In genomic region chr10:97687198-97687597, GRCm38 (mm10) we compare ENCODE assay signal across 27 mouse cellular contexts. TPM values are rescaled to one million over a fixed set of nuclear protein-coding genes. Genes with fewer than 3 reads are reported as not detected.
DNase-seq lines count a peak whose midpoint lies in the region; ATAC-seq lines count a peak whose summit lies in the region.
"Had no signal": no experiment of that assay in that cellular context is flagged by ENCODE, and none has a peak within 500 bp of the region (broad histone marks: within the 10 kb centered on the region; RNA-seq: fewer than 3 reads in every experiment).

No protein-coding gene starts in this region.

- no peak overlapping the region for H3K4me2 ChIP-seq in embryonic facial prominence, embryonic 14.5 days (ENCODE audit: low read depth, low read length)
- no peak overlapping the region for H3K4me2 ChIP-seq in midbrain, embryonic 14.5 days (ENCODE audit: low read length)
- no peak overlapping the region for H3K4me2 ChIP-seq in midbrain, embryonic 15.5 days
- H3K4me2 ChIP-seq: hindbrain, embryonic 13.5 days; limb, embryonic 12.5 days; liver, embryonic 11.5 days; neural tube, embryonic 15.5 days had no signal

- no peaks in the 10 kb centered on the region for H3K4me1 ChIP-seq in embryonic facial prominence, embryonic 14.5 days (ENCODE audit: control insufficient read depth, insufficient read depth, low read length)
- H3K4me1 ChIP-seq in embryonic facial prominence, embryonic 10.5 days: no peaks in the 10 kb centered on the region
- no peaks in the 10 kb centered on the region for H3K4me1 ChIP-seq in midbrain, embryonic 14.5 days (ENCODE audit: control insufficient read depth, insufficient read depth, low read length)
- H3K4me1 ChIP-seq in midbrain, embryonic 15.5 days: no peaks in the 10 kb centered on the region
- H3K4me1 ChIP-seq: hindbrain, embryonic 13.5 days; limb, embryonic 12.5 days; midbrain, embryonic 10.5 days; neural tube, embryonic 15.5 days had no signal

- no peaks in the 10 kb centered on the region for H3K27me3 ChIP-seq in embryonic facial prominence, embryonic 14.5 days (replicated peaks; ENCODE audit: control insufficient read depth, insufficient read depth, low read length)
- H3K27me3 ChIP-seq in embryonic facial prominence, embryonic 10.5 days (replicated peaks; ENCODE audit: low read depth, poor library complexity, severe bottlenecking): no peaks in the 10 kb centered on the region
- H3K27me3 ChIP-seq in midbrain, embryonic 14.5 days (ENCODE audit: control insufficient read depth, insufficient read depth, low read length): no peaks in the 10 kb centered on the region
- no peaks in the 10 kb centered on the region for H3K27me3 ChIP-seq in midbrain, embryonic 15.5 days (replicated peaks)
- H3K27me3 ChIP-seq: hindbrain, embryonic 13.5 days; limb, embryonic 12.5 days; neural tube, embryonic 15.5 days had no signal

- no peaks in the 10 kb centered on the region for H3K36me3 ChIP-seq in embryonic facial prominence, embryonic 14.5 days (ENCODE audit: control insufficient read depth, insufficient read depth, low read length)
- no peaks in the 10 kb centered on the region for H3K36me3 ChIP-seq in embryonic facial prominence, embryonic 10.5 days (replicated peaks)
- no peaks in the 10 kb centered on the region for H3K36me3 ChIP-seq in midbrain, embryonic 14.5 days (ENCODE audit: control insufficient read depth, insufficient read depth, low read length)
- H3K36me3 ChIP-seq in midbrain, embryonic 15.5 days (replicated peaks): no peaks in the 10 kb centered on the region
- H3K36me3 ChIP-seq: hindbrain, embryonic 13.5 days; limb, embryonic 12.5 days; midbrain, embryonic 10.5 days; neural tube, embryonic 15.5 days had no signal

- DNase-seq in embryonic facial prominence, embryonic 14.5 days (ENCODE audit: low spot score): peak; percentile 23
- no peak for DNase-seq in embryonic facial prominence, embryonic 10.5 days (ENCODE audit: low spot score)
- DNase-seq in midbrain, embryonic 14.5 days: peak; percentile 7
- peak; percentile 22 to 27 for DNase-seq in heart, postnatal 10 days
- DNase-seq in right cerebral cortex, adult 18-20 months: no peak
- DNase-seq in lung, postnatal 25 days (ENCODE audit: low spot score): no peak
- DNase-seq: adrenal gland, adult 2 months; cerebellum, adult 2 months; cerebellum, postnatal 36 days; embryo, embryonic 11 days; forebrain, postnatal 0 days; kidney, adult 18-20 months; kidney, postnatal 4 days; liver, postnatal 0 days; spleen, adult 18-20 months had no signal

- no peak overlapping the region for H3K27ac ChIP-seq in embryonic facial prominence, embryonic 14.5 days (replicated peaks; ENCODE audit: low read depth, low read length)
- H3K27ac ChIP-seq in embryonic facial prominence, embryonic 10.5 days (replicated peaks): no peak overlapping the region
- H3K27ac ChIP-seq in midbrain, embryonic 14.5 days (replicated peaks; ENCODE audit: low read depth, low read length): no peak overlapping the region
- H3K27ac ChIP-seq in midbrain, embryonic 15.5 days: no peak overlapping the region
- H3K27ac ChIP-seq: hindbrain, embryonic 13.5 days; limb, embryonic 12.5 days; midbrain, embryonic 10.5 days; neural tube, embryonic 15.5 days had no signal

- no peak overlapping the region for H3K4me3 ChIP-seq in embryonic facial prominence, embryonic 14.5 days (ENCODE audit: low read depth, low read length)
- H3K4me3 ChIP-seq in embryonic facial prominence, embryonic 10.5 days: no peak overlapping the region
- no peak overlapping the region for H3K4me3 ChIP-seq in midbrain, embryonic 14.5 days (replicated peaks; ENCODE audit: low read depth, low read length)
- H3K4me3 ChIP-seq in midbrain, embryonic 15.5 days: no peak overlapping the region
- H3K4me3 ChIP-seq: hindbrain, embryonic 13.5 days; limb, embryonic 12.5 days; midbrain, embryonic 10.5 days; neural tube, embryonic 15.5 days had no signal

- H3K9ac ChIP-seq in embryonic facial prominence, embryonic 14.5 days (ENCODE audit: low read depth, low read length): no peak overlapping the region
- no peak overlapping the region for H3K9ac ChIP-seq in midbrain, embryonic 14.5 days (replicated peaks; ENCODE audit: low read length)
- no peak overlapping the region for H3K9ac ChIP-seq in midbrain, embryonic 15.5 days
- H3K9ac ChIP-seq: forebrain, postnatal 0 days; hindbrain, embryonic 13.5 days; limb, embryonic 12.5 days; liver, postnatal 0 days; neural tube, embryonic 15.5 days had no signal

- 76% methylated on average over 1 of the region's 1 CpGs for WGBS in embryonic facial prominence, embryonic 14.5 days
- WGBS in embryonic facial prominence, embryonic 10.5 days: 90% methylated on average over 1 of the region's 1 CpGs
- 81% methylated on average over 1 of the region's 1 CpGs for WGBS in midbrain, embryonic 14.5 days
- WGBS in midbrain, embryonic 15.5 days: 72% methylated on average over 1 of the region's 1 CpGs

- H3K9me3 ChIP-seq in embryonic facial prominence, embryonic 14.5 days (ENCODE audit: control insufficient read depth, low read length): no peaks in the 10 kb centered on the region
- H3K9me3 ChIP-seq in embryonic facial prominence, embryonic 10.5 days: no peaks in the 10 kb centered on the region
- H3K9me3 ChIP-seq in midbrain, embryonic 14.5 days (ENCODE audit: control insufficient read depth, low read length): no peaks in the 10 kb centered on the region
- no peaks in the 10 kb centered on the region for H3K9me3 ChIP-seq in midbrain, embryonic 15.5 days
- H3K9me3 ChIP-seq: hindbrain, embryonic 13.5 days; limb, embryonic 12.5 days; midbrain, embryonic 10.5 days; neural tube, embryonic 15.5 days had no signal

- ATAC-seq in embryonic facial prominence, embryonic 14.5 days (ENCODE audit: low read depth): no peak
- no peak for ATAC-seq in midbrain, embryonic 14.5 days (ENCODE audit: low FRiP score, low TSS enrichment)
- ATAC-seq in midbrain, embryonic 15.5 days (replicated peaks): no peak
- ATAC-seq: CD4-positive, CD25-positive, alpha-beta regulatory T cell, adult 4 months; forebrain, postnatal 0 days; inflammation-experienced regulatory T-cells, adult 6 months; liver, postnatal 0 days; lung, postnatal 0 days had no signal

- intact Hi-C loops in heart, postnatal 10 days (cut with DNase I): loop anchor here (5.0 kb wide), 1 partner anchor 310 kb away; no protein-coding TSS in a partner anchor

RNA-seq across cellular contexts. Expression of gene Ccer1, which starts 5.7 kb away (rescaled TPM):
- polyA plus RNA-seq in embryonic facial prominence, embryonic 14.5 days (2014; fragmentation: Nextera tagmentation; extraction: Ambion mirVana): not detected in 2 replicates
- not detected in 2 replicates for polyA plus RNA-seq in embryonic facial prominence, embryonic 10.5 days (2016; fragmentation: Nextera tagmentation; extraction: Ambion mirVana)
- not detected in 2 replicates for polyA plus RNA-seq in midbrain, embryonic 14.5 days (2014; fragmentation: Nextera tagmentation; extraction: Ambion mirVana)
- polyA plus RNA-seq in midbrain, embryonic 15.5 days (2015; fragmentation: Nextera tagmentation; extraction: Ambion mirVana): not detected in 2 replicates
- not detected for total RNA-seq in heart, postnatal 10 days (2021)
- total RNA-seq: adrenal gland, adult 2 months; forebrain, postnatal 0 days; left cerebral cortex, postnatal 14 days had no signal
- polyA plus RNA-seq: adrenal gland, adult 2 months; CD4-positive, CD25-positive, alpha-beta regulatory T cell, adult 4 months; cerebellum, adult 2 months; forebrain, postnatal 0 days; heart, embryonic 16.5 days; hindbrain, embryonic 13.5 days; inflammation-experienced regulatory T-cells, adult 6 months; kidney, embryonic 16.5 days; limb, embryonic 12.5 days; liver, embryonic 11.5 days; liver, postnatal 0 days; lung, postnatal 0 days; midbrain, embryonic 10.5 days; neural tube, embryonic 15.5 days had no signal

RNA-seq across cellular contexts. Expression of gene C030005K15Rik, which starts 39.4 kb away (rescaled TPM):
- polyA plus RNA-seq in embryonic facial prominence, embryonic 14.5 days (2014; fragmentation: Nextera tagmentation; extraction: Ambion mirVana): not detected in 2 replicates
- not detected in 2 replicates for polyA plus RNA-seq in embryonic facial prominence, embryonic 10.5 days (2016; fragmentation: Nextera tagmentation; extraction: Ambion mirVana)
- not detected in 2 replicates for polyA plus RNA-seq in midbrain, embryonic 14.5 days (2014; fragmentation: Nextera tagmentation; extraction: Ambion mirVana)
- not detected in 2 replicates for polyA plus RNA-seq in midbrain, embryonic 15.5 days (2015; fragmentation: Nextera tagmentation; extraction: Ambion mirVana)
- total RNA-seq in heart, postnatal 10 days (2021): not detected
- total RNA-seq: adrenal gland, adult 2 months; forebrain, postnatal 0 days had no signal
- polyA plus RNA-seq: adrenal gland, adult 2 months; CD4-positive, CD25-positive, alpha-beta regulatory T cell, adult 4 months; cerebellum, adult 2 months; forebrain, postnatal 0 days; heart, embryonic 16.5 days; hindbrain, embryonic 13.5 days; inflammation-experienced regulatory T-cells, adult 6 months; kidney, embryonic 16.5 days; limb, embryonic 12.5 days; liver, embryonic 11.5 days; liver, postnatal 0 days; lung, postnatal 0 days; midbrain, embryonic 10.5 days; neural tube, embryonic 15.5 days had no signal

RNA-seq across cellular contexts. Expression of gene Epyc, which starts 43.3 kb away (rescaled TPM):
- 27.9 and 39.2 TPM in 2 replicates for polyA plus RNA-seq in embryonic facial prominence, embryonic 14.5 days (2014; fragmentation: Nextera tagmentation; extraction: Ambion mirVana)
- 0.19 and 0.30 TPM in 2 replicates for polyA plus RNA-seq in embryonic facial prominence, embryonic 10.5 days (2016; fragmentation: Nextera tagmentation; extraction: Ambion mirVana)
- polyA plus RNA-seq in midbrain, embryonic 14.5 days (2014; fragmentation: Nextera tagmentation; extraction: Ambion mirVana): 0.16 TPM in 1 of 2 replicates, not detected in the other
- 0.24 and 0.50 TPM in 2 replicates for polyA plus RNA-seq in midbrain, embryonic 15.5 days (2015; fragmentation: Nextera tagmentation; extraction: Ambion mirVana)
- total RNA-seq in heart, postnatal 10 days (2021): under 1 TPM; 0.29 to 0.45 TPM
- polyA plus RNA-seq: adrenal gland, adult 2 months; CD4-positive, CD25-positive, alpha-beta regulatory T cell, adult 4 months; inflammation-experienced regulatory T-cells, adult 6 months; liver, postnatal 0 days; lung, postnatal 0 days had no signal

Comparison
In these comparisons a context has a peak if more than half of its experiments do, and no peak if none do; other contexts are left out.
1. DNase-seq: peak in embryonic facial prominence, embryonic 14.5 days (single experiment), midbrain, embryonic 14.5 days (single experiment) and heart, postnatal 10 days (2 of 2); none in embryonic facial prominence, embryonic 10.5 days (single experiment), right cerebral cortex, adult 18-20 months (single experiment) and lung, postnatal 25 days (single experiment).
2. RNA of gene Epyc, which starts 43.3 kb away (polyA plus RNA-seq): 27.9 to 39.2 TPM in embryonic facial prominence, embryonic 14.5 days; 0.24 to 0.50 TPM in midbrain, embryonic 15.5 days, 0.19 to 0.30 TPM in embryonic facial prominence, embryonic 10.5 days and 0.16 TPM in midbrain, embryonic 14.5 days; every median in the first group is over 10 times any median in the second.